Mouse (Mus musculus) spleen, postnatal 36 days (tissue): ENCODE data around the gene Kank4.
"Not testable (repeated sequence)": the region's sequence is repeated elsewhere in the genome, so short reads cannot be mapped to it uniquely, and the experiment has no call there.

Source experiments
- DNase-seq, 2 experiments: peaks; one replicate each; pipeline ENCODE4 v3.0.0; 2022; ENCODE audit warnings: low spot score in 2 of 2, mixed read lengths in 1 of 2

Gene Kank4

GRCm38 (mm10) chr4:98817184-98817911 lies at the start of gene Kank4:
Kank4 (minus strand) TSS chr4:98817537.
- no peak for DNase-seq

- DNase-seq: no peak
Measured at GRCm38 (mm10) chr4:98865386-98866237, 48.3 kb upstream of the Kank4 start.

DNA sequence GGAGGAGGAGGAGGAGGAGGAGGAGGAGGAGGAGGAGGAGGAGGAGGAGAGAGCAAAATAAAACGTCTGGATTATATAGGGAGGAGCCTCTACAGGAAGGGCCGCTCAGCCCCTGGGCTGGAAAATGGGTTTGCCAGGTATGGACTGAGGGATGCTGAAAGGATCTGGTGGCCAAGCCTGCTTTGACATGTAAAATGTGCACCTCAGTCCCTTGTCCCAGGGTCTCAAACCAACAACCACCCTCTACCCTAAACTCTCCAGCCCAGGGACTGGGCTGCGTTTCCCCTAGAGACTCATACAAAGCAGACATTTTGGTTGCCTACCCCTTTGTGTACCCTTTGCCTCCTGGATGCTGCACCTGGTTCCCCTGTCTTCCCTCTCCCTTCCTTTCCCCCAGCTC lies 47.2 kb upstream of the Kank4 start:
- DNase-seq: no peak

DNA sequence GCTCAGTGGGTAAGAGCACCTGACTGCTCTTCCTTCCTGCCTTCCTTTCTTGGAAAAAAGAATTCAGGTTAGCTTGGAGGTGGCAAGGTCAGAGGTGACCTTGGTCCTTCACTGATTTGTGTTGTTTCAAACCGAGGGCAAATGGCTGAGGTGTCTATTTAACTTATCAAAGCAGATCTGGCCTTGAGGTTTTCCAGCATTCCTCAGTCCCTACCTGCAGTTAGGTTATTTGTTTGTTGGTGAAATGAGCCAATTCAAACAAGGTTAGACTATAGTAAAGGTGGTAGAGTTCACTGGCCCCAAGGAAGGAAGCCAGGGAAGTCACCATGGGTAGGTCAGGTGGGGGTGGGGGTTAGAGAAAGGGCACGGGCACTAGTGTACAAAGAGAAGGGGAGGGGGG lies 46.8 kb upstream of the Kank4 start:
- no peak for DNase-seq

- no peak for DNase-seq
Measured at GRCm38 (mm10) chr4:98863451-98863850, 46.1 kb upstream of the Kank4 start.

- no peak for DNase-seq
Measured at GRCm38 (mm10) chr4:98858151-98858855, 41.0 kb upstream of the Kank4 start.

GRCm38 (mm10) chr4:98857037-98857648 lies 39.8 kb upstream of the Kank4 start:
- DNase-seq: no peak

DNA sequence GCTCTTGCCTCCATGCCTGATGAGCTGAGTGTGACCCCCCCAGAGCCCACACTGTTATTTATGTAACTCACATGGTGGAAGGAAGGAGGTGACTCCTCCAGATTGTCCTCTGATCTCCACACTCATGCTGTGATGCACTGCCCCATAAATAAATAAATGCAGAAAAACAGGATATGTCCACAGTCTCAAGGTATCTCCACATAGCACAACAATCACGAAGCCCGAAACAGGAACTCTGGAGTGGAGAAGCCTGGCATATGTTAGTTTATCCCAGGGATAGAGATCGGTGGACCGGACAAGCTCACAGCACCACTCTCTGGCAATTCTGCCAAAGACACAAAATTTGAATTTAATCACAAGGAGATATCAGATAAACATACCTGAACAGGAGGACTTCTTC lies 36.6 kb upstream of the Kank4 start:
- DNase-seq: no peak

- DNase-seq: not testable (repeated sequence)
Measured at GRCm38 (mm10) chr4:98850485-98850884, 33.1 kb upstream of the Kank4 start.

- no peak for DNase-seq
Measured at GRCm38 (mm10) chr4:98847120-98847885, 30.0 kb upstream of the Kank4 start.

DNA sequence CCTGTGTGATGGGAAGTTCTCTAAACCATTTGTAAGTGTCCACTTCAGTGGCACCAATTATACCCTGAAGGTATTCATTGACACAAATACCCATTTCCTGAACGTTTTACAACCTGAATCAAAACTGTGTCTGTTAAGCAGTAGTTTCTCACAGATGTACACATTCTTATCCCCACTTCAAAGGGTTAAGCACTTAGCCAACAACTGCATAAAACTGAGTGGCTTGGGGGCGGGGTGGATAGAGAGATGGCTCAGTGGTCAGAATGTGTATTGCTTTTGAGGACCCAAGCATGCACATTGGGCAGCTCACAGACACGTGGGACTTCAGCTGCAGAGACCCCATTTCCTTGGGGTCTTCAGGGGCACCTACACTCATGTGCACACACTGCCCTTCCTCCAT lies 29.1 kb upstream of the Kank4 start:
- no peak for DNase-seq

DNA sequence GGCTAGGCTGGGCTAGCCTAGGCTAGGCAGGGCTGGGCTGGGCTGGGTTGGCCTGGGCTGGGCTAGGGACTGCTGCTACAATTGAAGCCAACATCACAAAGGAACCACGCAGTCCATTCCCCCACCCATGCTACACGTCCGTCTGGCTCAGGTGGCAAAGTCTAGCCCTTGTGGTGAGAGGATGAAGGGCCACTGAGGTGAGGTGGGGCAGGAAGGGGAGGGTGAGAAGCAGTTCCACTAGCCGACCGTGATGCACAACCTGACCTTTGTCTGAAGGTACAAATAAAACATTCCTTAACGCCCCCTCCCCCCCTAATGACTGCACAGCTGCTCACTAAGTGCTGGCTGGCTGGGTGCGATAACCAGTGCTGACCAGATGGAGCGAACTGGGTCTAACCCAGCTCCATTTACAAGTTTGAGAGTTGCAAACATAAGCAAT lies 28.4 kb upstream of the Kank4 start:
- DNase-seq: no peak

DNA sequence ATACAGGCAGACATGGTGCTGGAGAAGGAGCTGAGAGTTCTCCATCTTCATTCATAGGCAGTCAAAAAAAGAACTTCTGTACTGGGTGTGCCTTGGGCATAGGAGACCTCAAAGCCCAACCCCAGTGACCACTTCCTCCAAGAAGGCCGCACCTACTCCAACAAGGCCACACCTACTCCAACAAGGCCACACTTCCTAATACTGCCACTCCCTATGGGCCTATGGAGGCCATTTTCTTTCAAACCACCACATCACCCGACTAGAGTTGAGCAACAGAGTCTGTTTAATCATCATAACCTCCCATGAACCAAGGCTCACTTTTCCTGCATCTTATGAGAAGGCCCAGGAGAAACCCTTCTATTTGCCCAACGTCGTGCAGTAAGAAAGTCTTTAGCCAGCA lies 27.9 kb upstream of the Kank4 start:
- no peak for DNase-seq

GRCm38 (mm10) chr4:98843906-98844597 lies 26.7 kb upstream of the Kank4 start:
- no peak for DNase-seq

DNA sequence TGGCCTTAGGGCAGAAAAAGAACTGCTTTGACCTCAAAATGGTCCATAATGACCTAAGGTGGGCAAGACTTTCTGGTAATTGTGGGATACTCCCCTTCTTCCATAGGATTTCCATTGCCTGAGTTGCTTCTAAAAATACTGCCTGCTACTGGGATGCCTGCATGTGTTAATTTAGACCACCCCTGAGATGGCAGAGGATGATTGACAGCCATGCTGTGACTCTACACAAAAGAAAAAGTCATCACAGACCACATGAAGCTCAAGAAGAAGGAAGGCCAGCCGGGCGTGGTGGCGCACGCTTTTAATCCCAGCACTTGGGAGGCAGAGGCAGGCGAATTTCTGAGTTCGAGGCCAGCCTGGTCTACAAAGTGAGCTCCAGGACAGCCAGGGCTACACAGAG lies 23.9 kb upstream of the Kank4 start:
- DNase-seq: not testable (repeated sequence)

GRCm38 (mm10) chr4:98840526-98840925 lies 23.2 kb upstream of the Kank4 start:
- DNase-seq: no peak

DNA sequence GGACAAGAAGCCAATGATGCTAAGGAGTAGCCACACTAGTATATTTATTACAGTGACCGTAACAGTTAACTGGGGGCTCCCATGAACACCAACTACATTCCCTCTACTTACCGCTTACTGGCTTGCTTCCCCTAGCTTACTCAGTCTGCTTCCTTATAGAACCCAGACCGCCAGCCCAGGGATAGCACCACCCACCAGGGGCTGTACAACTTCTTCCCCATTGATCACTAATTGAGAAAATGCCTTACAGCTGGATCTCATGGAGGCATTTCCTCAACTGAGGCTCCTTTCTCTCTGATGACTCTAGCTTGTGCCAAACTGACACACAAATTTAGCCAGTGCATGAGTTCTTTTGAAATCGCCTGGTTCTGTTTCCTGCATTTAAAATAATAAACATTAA lies 21.6 kb upstream of the Kank4 start:
- DNase-seq: no peak

- DNase-seq: no peak
Measured at GRCm38 (mm10) chr4:98837715-98838505, 20.6 kb upstream of the Kank4 start.

DNA sequence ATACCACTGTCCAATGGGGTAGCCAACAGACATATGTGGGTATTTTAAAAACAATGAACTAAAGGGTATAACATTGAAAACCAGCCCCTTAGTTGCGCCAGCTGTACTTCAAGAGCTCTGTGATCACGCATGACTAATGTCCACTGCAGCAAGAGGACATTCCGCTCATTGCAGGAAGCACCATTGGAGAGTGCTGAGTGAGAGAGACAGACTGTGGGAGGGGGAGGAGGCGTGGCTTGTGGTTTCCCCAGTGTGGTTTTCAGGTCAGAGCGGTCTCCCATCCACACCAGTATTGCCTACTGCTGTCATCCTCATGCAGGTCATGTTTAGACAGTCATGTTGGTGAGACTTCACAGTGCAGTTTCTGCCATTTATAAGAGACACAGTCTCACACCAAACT lies 19.2 kb upstream of the Kank4 start:
- no peak for DNase-seq

- DNase-seq: no peak
Measured at GRCm38 (mm10) chr4:98834782-98835181, 17.4 kb upstream of the Kank4 start.
